Mouse (Mus musculus) ovary, adult 10 weeks (tissue): ENCODE measurements around the gene Cox6b2. TPM values are rescaled to one million over a fixed set of nuclear protein-coding genes. Genes with fewer than 3 reads are reported as not detected.

ENCODE experiments used
- polyA plus RNA-seq: library from polyadenylated mRNA; stranded (reverse); fragments of 350-450 nt; fragmentation: Illumina TruSeq; extraction: RNeasy Lipid Tissue Mini Kit (QIAGEN cat#74804); gene quantifications from one replicate; pipeline ENCODE4 v1.2.3, GENCODE M21; 2014

Cox6b2 gene
- not detected for polyA plus RNA-seq

GRCm38 (mm10) chr7:4752821-4753570, at the start of gene Cox6b2:
Cox6b2 (minus strand) TSS chr7:4753094.

GRCm38 (mm10) chr7:4792278-4793212, 39.7 kb upstream of the Cox6b2 start, which contains the start of gene Rpl28:
Rpl28 (plus strand) TSS chr7:4792874.

GRCm38 (mm10) chr7:4789436-4789935, 36.6 kb upstream of the Cox6b2 start, which contains the start of gene Tmem238:
Tmem238 (minus strand) TSS chr7:4789656.

GRCm38 (mm10) chr7:4782759-4783158, 29.9 kb upstream of the Cox6b2 start, which contains the start of the genes Il11 and Tmem190:
Il11 (minus strand) TSS chr7:4782859.
Tmem190 (plus strand) TSS chr7:4782937.

GRCm38 (mm10) chr7:4771202-4771601, 18.3 kb upstream of the Cox6b2 start, which contains the start of gene Fam71e2:
Fam71e2 (minus strand) TSS chr7:4771302.

GRCm38 (mm10) chr7:4739544-4740275, 13.2 kb downstream of the Cox6b2 start, which contains the start of gene Kmt5c:
Kmt5c (plus strand) TSS chr7:4740115.

GRCm38 (mm10) chr7:4725169-4725568, 27.7 kb downstream of the Cox6b2 start, which contains the start of gene Tmem150b:
Tmem150b (minus strand) TSS chr7:4725249.

Other genes with a start within 250 kb of the Cox6b2 start
- 0.74 TPM for gene Tnnt1, start 236.7 kb downstream of the Cox6b2 start, polyA plus RNA-seq
- gene Tnni3, start 228.9 kb downstream of the Cox6b2 start, polyA plus RNA-seq, result 9.6 TPM
- not detected for gene Dnaaf3, start 220.6 kb downstream of the Cox6b2 start, polyA plus RNA-seq
- 0.26 TPM for gene Syt5, start 205.6 kb downstream of the Cox6b2 start, polyA plus RNA-seq
- gene Ptprh, start 149.1 kb downstream of the Cox6b2 start, polyA plus RNA-seq, result not detected
- not detected for gene Tmem86b, start 121.7 kb downstream of the Cox6b2 start, polyA plus RNA-seq
- gene Ppp6r1, start 94.1 kb downstream of the Cox6b2 start, polyA plus RNA-seq, result 10.6 TPM
- not detected for gene Hspbp1, start 68.0 kb downstream of the Cox6b2 start, polyA plus RNA-seq
- 0.40 TPM for gene Brsk1, start 62.5 kb downstream of the Cox6b2 start, polyA plus RNA-seq
- not detected for gene Tmem150b, start 27.8 kb downstream of the Cox6b2 start, polyA plus RNA-seq
- 1.2 TPM for gene Kmt5c, start 13.0 kb downstream of the Cox6b2 start, polyA plus RNA-seq
- gene Fam71e2, start 18.2 kb upstream of the Cox6b2 start, polyA plus RNA-seq, result not detected
- gene Il11, start 29.8 kb upstream of the Cox6b2 start, polyA plus RNA-seq, result not detected
- not detected for gene Tmem190, start 29.8 kb upstream of the Cox6b2 start, polyA plus RNA-seq
- gene Tmem238, start 36.6 kb upstream of the Cox6b2 start, polyA plus RNA-seq, result 0.46 TPM
- 14.1 TPM for gene Rpl28, start 39.8 kb upstream of the Cox6b2 start, polyA plus RNA-seq
- gene Ube2s, start 59.5 kb upstream of the Cox6b2 start, polyA plus RNA-seq, result 2.0 TPM
- 0.57 TPM for gene Shisa7, start 91.6 kb upstream of the Cox6b2 start, polyA plus RNA-seq
- gene Isoc2b, start 117.2 kb upstream of the Cox6b2 start, polyA plus RNA-seq, result 1.9 TPM
- gene Isoc2a, start 124.1 kb upstream of the Cox6b2 start, polyA plus RNA-seq, result 1.7 TPM
- gene Gm36210, start 153.4 kb upstream of the Cox6b2 start, polyA plus RNA-seq, result not detected
- not detected for gene Zfp628, start 162.1 kb upstream of the Cox6b2 start, polyA plus RNA-seq
- gene Nat14, start 168.9 kb upstream of the Cox6b2 start, polyA plus RNA-seq, result 0.57 TPM
- 0.14 TPM for gene Ssc5d, start 172.7 kb upstream of the Cox6b2 start, polyA plus RNA-seq
- gene Sbk2, start 211.3 kb upstream of the Cox6b2 start, polyA plus RNA-seq, result 0.40 TPM
- gene Sbk3, start 218.1 kb upstream of the Cox6b2 start, polyA plus RNA-seq, result 0.51 TPM
- 16.0 TPM for gene Zfp579, start 243.1 kb upstream of the Cox6b2 start, polyA plus RNA-seq